Mouse (Mus musculus) embryonic facial prominence, embryonic 15.5 days (tissue): ENCODE results near the gene Galnt7. TPM values are rescaled to one million over a fixed set of nuclear protein-coding genes. Genes with fewer than 3 reads are reported as not detected.

Experiments used
- ATAC-seq: fragments of 200-750 bp; cut with Nextera tagmentation; 2 replicates; pipeline ENCODE4 v1.8.0; 2017; ENCODE audit warnings: low read depth, moderate TSS enrichment; ENCODE audit not compliant: insufficient number of reproducible peaks, low FRiP score, low TSS enrichment
- H3K27ac ChIP-seq: fragments of 300-500 bp; sonication (generic); replicated peaks from 2 replicates; pipeline ENCODE4 v1.5.1; 2015; ENCODE audit warnings: mild to moderate bottlenecking, inconsistent platforms
- H3K27me3 ChIP-seq: fragments of 300-500 bp; sonication (generic); 2 replicates; pipeline ENCODE4 v1.6.1; 2015; ENCODE audit warnings: inconsistent platforms
- H3K36me3 ChIP-seq: fragments of 300-500 bp; sonication (generic); 2 replicates; pipeline ENCODE4 v1.6.1; 2015; ENCODE audit warnings: mild to moderate bottlenecking, inconsistent platforms
- H3K4me1 ChIP-seq: fragments of 300-500 bp; sonication (generic); 2 replicates; pipeline ENCODE4 v1.6.1; 2015; ENCODE audit warnings: inconsistent platforms
- H3K4me2 ChIP-seq: fragments of 300-500 bp; sonication (generic); replicated peaks from 2 replicates; pipeline ENCODE4 v1.6.1; 2015; ENCODE audit warnings: mild to moderate bottlenecking, inconsistent platforms
- H3K4me3 ChIP-seq: fragments of 300-500 bp; sonication (generic); replicated peaks from 2 replicates; pipeline ENCODE4 v1.5.1; 2015; ENCODE audit warnings: mild to moderate bottlenecking, inconsistent platforms
- H3K9ac ChIP-seq: fragments of 300-500 bp; sonication (generic); 2 replicates; pipeline ENCODE4 v1.6.1; 2015; ENCODE audit warnings: inconsistent platforms
- H3K9me3 ChIP-seq: fragments of 300-500 bp; sonication (generic); replicated peaks from 2 replicates; pipeline ENCODE4 v1.6.1; 2016; ENCODE audit warnings: inconsistent platforms
- WGBS: fragments of 180-500 bp; shearing (Covaris S2); methylation state at CpG from one replicate; pipeline ENCODE4 v1.1.7; 2015; 5-methylcytosine and 5-hydroxymethylcytosine counted together
- polyA plus RNA-seq: library from polyadenylated mRNA; unstranded; fragments of >200 nt; fragmentation: Nextera tagmentation; extraction: Ambion mirVana; gene quantifications from 2 replicates; pipeline ENCODE4 v1.2.1, GENCODE M21; 2015

The Galnt7 gene
- polyA plus RNA-seq, 1 experiment from 2014 or later: 14.6 TPM

GRCm38 (mm10) chr8:57565039-57565438, 87.8 kb downstream of the Galnt7 start:
- Histone ChIP-seq H3K4me1 (peaks cover 24% of the 10 kb centered on the region), H3K4me3 (no peak overlapping the region), H3K27me3 (no peaks in the 10 kb centered on the region), H3K36me3 (no peaks in the 10 kb centered on the region), H3K9ac (no peak overlapping the region), H3K27ac (no peak overlapping the region), H3K9me3 (no peaks in the 10 kb centered on the region), H3K4me2 (no peak overlapping the region)
- ATAC-seq: no peak
- WGBS: 73% methylated on average over 6 of the region's 6 CpGs

GRCm38 (mm10) chr8:57563726-57564125, 89.1 kb downstream of the Galnt7 start:
- Histone ChIP-seq H3K4me2 (no peak overlapping the region), H3K36me3 (no peaks in the 10 kb centered on the region), H3K27ac (peak overlapping the region; percentile 61; the same call in 1 of the 2 replicates), H3K27me3 (no peaks in the 10 kb centered on the region), H3K9me3 (no peaks in the 10 kb centered on the region), H3K4me3 (no peak overlapping the region), H3K4me1 (peaks cover 10% of the 10 kb centered on the region; the same call in 1 of the 2 replicates), H3K9ac (no peak overlapping the region)
- WGBS: 73% methylated on average over 15 of the region's 15 CpGs
- ATAC-seq: no peak

GRCm38 (mm10) chr8:57562741-57563140, 90.1 kb downstream of the Galnt7 start:
- Histone ChIP-seq H3K27ac (peak overlapping the region; percentile 61), H3K4me2 (no peak overlapping the region), H3K9ac (no peak overlapping the region), H3K4me3 (no peak overlapping the region), H3K4me1 (peaks cover 4% of the 10 kb centered on the region; the same call in 1 of the 2 replicates), H3K36me3 (no peaks in the 10 kb centered on the region), H3K9me3 (no peaks in the 10 kb centered on the region), H3K27me3 (no peaks in the 10 kb centered on the region)
- ATAC-seq: no peak
- WGBS: 40% methylated on average over 3 of the region's 3 CpGs

GRCm38 (mm10) chr8:57560926-57561325, 91.9 kb downstream of the Galnt7 start:
- Histone ChIP-seq H3K4me2 (no peak overlapping the region), H3K36me3 (no peaks in the 10 kb centered on the region), H3K4me3 (no peak overlapping the region), H3K9me3 (no peaks in the 10 kb centered on the region), H3K9ac (no peak overlapping the region), H3K4me1 (peaks cover 4% of the 10 kb centered on the region; the same call in 1 of the 2 replicates), H3K27ac (no peak overlapping the region), H3K27me3 (no peaks in the 10 kb centered on the region)
- ATAC-seq: no peak
- WGBS: 91% methylated on average over 9 of the region's 9 CpGs

- Histone ChIP-seq H3K27ac (no peak overlapping the region), H3K36me3 (no peaks in the 10 kb centered on the region), H3K4me2 (no peak overlapping the region), H3K9me3 (no peaks in the 10 kb centered on the region), H3K27me3 (no peaks in the 10 kb centered on the region), H3K4me3 (no peak overlapping the region), H3K4me1 (no peaks in the 10 kb centered on the region), H3K9ac (no peak overlapping the region)
- 82% methylated on average over 14 of the region's 14 CpGs for WGBS
- ATAC-seq: no peak
Observed at GRCm38 (mm10) chr8:57552102-57553032, 100.5 kb downstream of the Galnt7 start.

- no peak overlapping the region for H3K9ac ChIP-seq
- H3K4me1 ChIP-seq: no peaks in the 10 kb centered on the region
- no peak overlapping the region for H3K27ac ChIP-seq
- no peaks in the 10 kb centered on the region for H3K9me3 ChIP-seq
- no peak overlapping the region for H3K4me3 ChIP-seq
- H3K4me2 ChIP-seq: no peak overlapping the region
- no peaks in the 10 kb centered on the region for H3K36me3 ChIP-seq
- no peaks in the 10 kb centered on the region for H3K27me3 ChIP-seq
- ATAC-seq: no peak
- WGBS: 73% methylated on average over 12 of the region's 12 CpGs
Observed at GRCm38 (mm10) chr8:57547581-57547980, 105.3 kb downstream of the Galnt7 start.

- no peaks in the 10 kb centered on the region for H3K4me1 ChIP-seq
- no peak for ATAC-seq
- WGBS: 82% methylated on average over 3 of the region's 3 CpGs
- no peaks in the 10 kb centered on the region for H3K9me3 ChIP-seq
- H3K4me3 ChIP-seq: no peak overlapping the region
- no peak overlapping the region for H3K4me2 ChIP-seq
- no peak overlapping the region for H3K9ac ChIP-seq
- no peaks in the 10 kb centered on the region for H3K36me3 ChIP-seq
- H3K27ac ChIP-seq: no peak overlapping the region
- H3K27me3 ChIP-seq: no peaks in the 10 kb centered on the region
Observed at GRCm38 (mm10) chr8:57546834-57547233, 106.0 kb downstream of the Galnt7 start.

GRCm38 (mm10) chr8:57546401-57546800, 106.4 kb downstream of the Galnt7 start:
- H3K4me1 ChIP-seq: no peaks in the 10 kb centered on the region

GRCm38 (mm10) chr8:57541405-57541804, 111.4 kb downstream of the Galnt7 start:
- no peak for ATAC-seq
- Histone ChIP-seq H3K9me3 (no peaks in the 10 kb centered on the region), H3K27me3 (no peaks in the 10 kb centered on the region), H3K4me2 (no peak overlapping the region), H3K9ac (no peak overlapping the region), H3K36me3 (no peaks in the 10 kb centered on the region), H3K27ac (no peak overlapping the region), H3K4me3 (no peak overlapping the region), H3K4me1 (no peaks in the 10 kb centered on the region)
- 79% methylated on average over 9 of the region's 9 CpGs for WGBS

More at GRCm38 (mm10) chr8:57546401-57546800, 106.4 kb downstream of the Galnt7 start:
- 77% methylated on average over 3 of the region's 3 CpGs for WGBS
- no peak for ATAC-seq
- H3K4me3 ChIP-seq: no peak overlapping the region
- no peak overlapping the region for H3K27ac ChIP-seq
- H3K4me2 ChIP-seq: no peak overlapping the region
- H3K27me3 ChIP-seq: no peaks in the 10 kb centered on the region
- no peak overlapping the region for H3K9ac ChIP-seq
- no peaks in the 10 kb centered on the region for H3K36me3 ChIP-seq
- H3K9me3 ChIP-seq: no peaks in the 10 kb centered on the region

GRCm38 (mm10) chr8:57540951-57541350, 111.9 kb downstream of the Galnt7 start:
- no peak overlapping the region for H3K9ac ChIP-seq
- ATAC-seq: no peak
- 88% methylated on average over 11 of the region's 11 CpGs for WGBS
- H3K36me3 ChIP-seq: peaks cover 4% of the 10 kb centered on the region; the same call in 1 of the 2 replicates
- H3K27me3 ChIP-seq: no peaks in the 10 kb centered on the region
- H3K9me3 ChIP-seq: no peaks in the 10 kb centered on the region
- no peak overlapping the region for H3K4me2 ChIP-seq
- H3K4me3 ChIP-seq: no peak overlapping the region
- no peaks in the 10 kb centered on the region for H3K4me1 ChIP-seq
- no peak overlapping the region for H3K27ac ChIP-seq

GRCm38 (mm10) chr8:57540110-57540838, 112.6 kb downstream of the Galnt7 start:
- no peak overlapping the region for H3K27ac ChIP-seq

More at GRCm38 (mm10) chr8:57540110-57540838, 112.6 kb downstream of the Galnt7 start:
- Histone ChIP-seq H3K9ac (no peak overlapping the region), H3K4me3 (no peak overlapping the region), H3K36me3 (peaks cover 11% of the 10 kb centered on the region; the same call in 1 of the 2 replicates), H3K4me1 (no peaks in the 10 kb centered on the region), H3K4me2 (no peak overlapping the region), H3K27me3 (no peaks in the 10 kb centered on the region), H3K9me3 (no peaks in the 10 kb centered on the region)
- no peak; the same call in 1 of the 2 replicates for ATAC-seq
- 41% methylated on average over 12 of the region's 12 CpGs for WGBS
